Mouse (Mus musculus) gastrocnemius, postnatal 10 days (tissue): ENCODE measurements around the gene Map4k4. TPM values are rescaled to one million over a fixed set of nuclear protein-coding genes. Genes with fewer than 3 reads are reported as not detected.
A peak's percentile ranks its signal among the peaks of the same experiment; 100 is the strongest.

Source experiments
- DNase-seq: peaks from one replicate; pipeline ENCODE4 v3.0.0; 2021; ENCODE audit warnings: mixed read lengths
- long read RNA-seq, 2 experiments: library from polyadenylated mRNA; stranded (forward); transcript quantifications; one replicate each; pipeline ENCODE4 v2.0.0; 2021
- total RNA-seq, 2 experiments: library from RNA; stranded (reverse); gene quantifications; 2 replicates each; pipeline ENCODE4 v1.2.3; 2021

Map4k4 gene
- 100 to 1,000 TPM in 1 of 2 experiments, 10 to 100 TPM in 1; 87.8 to 121 TPM for total RNA-seq
- long read RNA-seq, experiment 1, partial matches to known transcripts: 2 of 39 reads
- long read RNA-seq, experiment 1, other reads (novel, unspliced or antisense): 37 of 39 reads
- long read RNA-seq, experiment 2, partial matches to known transcripts: 1 of 23 reads
- long read RNA-seq, experiment 2, other reads (novel, unspliced or antisense): 22 of 23 reads

DNA sequence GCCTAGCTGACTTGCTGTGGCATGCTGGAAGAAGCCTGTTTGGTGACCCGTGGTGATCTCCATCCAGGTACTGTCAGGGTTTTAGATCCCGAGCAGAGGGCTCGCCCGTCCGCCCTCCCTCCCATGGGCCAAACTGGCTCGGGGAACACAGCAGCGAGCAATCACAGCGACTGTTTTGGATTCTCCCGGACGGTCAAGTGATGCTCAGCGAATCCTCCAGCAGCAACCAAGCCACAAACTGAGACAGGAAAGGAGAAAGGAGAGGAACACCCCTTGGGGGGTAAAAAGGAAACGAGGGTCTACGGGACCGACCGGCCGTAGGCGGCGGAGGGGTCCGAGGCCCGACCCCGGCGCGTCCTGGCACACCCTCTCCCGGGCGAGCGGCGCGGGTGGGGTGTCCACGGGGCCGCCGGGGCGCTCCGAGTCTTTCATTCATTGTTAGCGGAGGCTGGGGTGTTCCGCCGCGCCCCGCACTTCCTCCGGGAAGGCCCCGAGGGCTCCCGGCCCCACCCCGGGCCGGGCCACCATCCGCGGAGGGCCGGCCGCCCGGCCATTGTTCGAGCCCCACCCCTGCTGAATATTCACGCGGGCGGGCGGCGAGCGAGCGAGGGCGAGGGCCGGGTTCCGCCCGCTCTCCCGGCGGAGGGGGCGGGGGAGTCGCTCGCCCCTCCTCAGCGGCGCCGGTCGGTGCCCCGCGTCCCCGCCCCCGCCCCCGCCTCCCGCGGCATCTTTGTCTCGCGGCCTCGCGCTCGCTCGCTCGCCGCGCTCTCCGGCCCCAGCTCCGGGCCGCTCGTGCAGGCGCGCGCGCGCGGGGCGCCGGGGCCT lies at the start of gene Map4k4:
Map4k4 (plus strand) TSS at position 733 of the 825 bp plus-strand sequence.
- DNase-seq: peak; percentile 74

DNA sequence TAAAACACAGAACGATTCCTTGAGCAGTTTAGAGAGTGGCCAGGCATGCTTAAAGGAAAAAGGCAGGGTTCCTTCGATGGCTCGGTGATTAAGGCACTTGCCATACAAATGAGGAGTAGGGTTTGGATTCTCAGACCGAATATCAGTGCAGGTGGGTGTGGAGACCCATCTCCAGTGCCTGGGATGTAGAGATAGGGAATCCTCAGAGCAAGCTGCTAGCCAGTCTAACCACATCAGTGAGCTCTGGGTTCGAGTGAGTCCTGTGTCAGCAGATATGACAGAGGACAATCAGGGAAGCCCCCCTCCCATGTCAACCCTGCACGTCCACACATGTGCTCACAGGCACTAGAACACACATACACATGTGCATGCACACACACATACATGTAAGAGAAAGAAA lies 44.8 kb upstream of the Map4k4 start:
- DNase-seq: no peak

DNA sequence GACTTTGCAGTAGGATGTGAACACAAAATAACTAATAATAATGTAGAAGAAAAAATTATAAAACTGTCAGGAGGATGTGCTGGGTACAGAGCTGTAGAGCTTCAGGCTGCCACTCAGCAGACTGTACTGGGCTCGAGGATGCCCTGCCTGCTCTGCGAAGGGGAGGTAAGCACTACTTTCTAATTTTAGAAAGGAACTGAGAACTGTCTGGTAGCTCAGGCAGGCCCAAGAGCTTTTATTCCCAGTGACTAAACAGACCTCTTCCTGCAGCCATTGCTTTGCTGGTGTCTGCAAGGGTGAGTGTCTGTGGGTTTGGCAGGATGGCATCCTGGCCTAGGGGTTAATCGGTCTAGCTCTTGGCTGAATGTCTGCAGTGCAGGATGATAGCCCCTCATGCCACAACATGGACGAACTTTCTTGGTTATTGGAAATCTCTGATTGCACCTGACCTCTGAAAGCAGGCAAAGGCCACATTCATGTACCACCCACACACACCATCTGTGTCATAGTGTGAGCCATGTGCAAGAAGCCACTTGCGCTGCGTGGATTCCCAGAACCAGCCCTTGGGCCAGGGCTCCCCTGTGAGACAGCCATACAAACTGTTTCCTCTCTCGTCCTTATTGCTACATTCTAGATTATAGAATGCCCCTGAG lies 43.8 kb upstream of the Map4k4 start:
- DNase-seq: no peak

DNA sequence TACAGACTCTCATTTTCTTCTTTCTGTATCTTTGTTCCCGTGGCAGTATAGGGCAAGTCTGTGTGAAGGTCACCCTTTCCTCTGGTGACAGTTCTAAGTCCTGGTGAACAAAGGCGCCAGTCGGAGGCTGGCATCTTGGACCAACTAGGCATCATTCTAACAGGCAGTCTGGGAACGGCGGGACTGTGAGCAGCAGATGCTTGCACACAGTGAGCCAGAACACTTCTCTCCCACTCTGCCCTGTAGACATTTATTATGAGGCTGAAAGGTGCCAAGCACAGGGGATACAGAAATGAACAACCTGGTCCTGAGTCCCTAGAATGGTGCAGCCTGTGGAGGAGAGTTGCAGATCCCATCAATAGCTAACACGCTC lies 43.3 kb upstream of the Map4k4 start:
- no peak for DNase-seq

DNA sequence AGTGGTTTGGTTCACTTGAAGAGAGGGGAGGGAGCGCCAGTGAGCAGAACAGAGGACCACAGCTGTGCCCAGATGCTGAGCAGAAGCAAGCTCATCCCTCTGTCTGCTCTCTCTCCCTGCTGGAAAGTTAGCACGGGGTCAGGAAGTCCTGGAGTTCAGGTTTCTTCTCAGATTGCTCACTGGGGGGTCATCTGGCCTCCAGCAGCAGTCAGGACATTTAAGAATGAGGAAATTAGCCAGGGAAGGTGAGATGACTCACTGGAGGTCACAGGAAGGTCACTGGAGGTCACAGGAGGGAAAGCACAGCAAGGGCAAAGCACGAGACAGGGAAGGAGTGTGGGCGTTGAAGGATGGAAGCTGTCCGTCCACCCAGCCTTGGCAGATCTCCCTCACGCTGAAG lies 41.5 kb upstream of the Map4k4 start:
- no peak for DNase-seq

DNA sequence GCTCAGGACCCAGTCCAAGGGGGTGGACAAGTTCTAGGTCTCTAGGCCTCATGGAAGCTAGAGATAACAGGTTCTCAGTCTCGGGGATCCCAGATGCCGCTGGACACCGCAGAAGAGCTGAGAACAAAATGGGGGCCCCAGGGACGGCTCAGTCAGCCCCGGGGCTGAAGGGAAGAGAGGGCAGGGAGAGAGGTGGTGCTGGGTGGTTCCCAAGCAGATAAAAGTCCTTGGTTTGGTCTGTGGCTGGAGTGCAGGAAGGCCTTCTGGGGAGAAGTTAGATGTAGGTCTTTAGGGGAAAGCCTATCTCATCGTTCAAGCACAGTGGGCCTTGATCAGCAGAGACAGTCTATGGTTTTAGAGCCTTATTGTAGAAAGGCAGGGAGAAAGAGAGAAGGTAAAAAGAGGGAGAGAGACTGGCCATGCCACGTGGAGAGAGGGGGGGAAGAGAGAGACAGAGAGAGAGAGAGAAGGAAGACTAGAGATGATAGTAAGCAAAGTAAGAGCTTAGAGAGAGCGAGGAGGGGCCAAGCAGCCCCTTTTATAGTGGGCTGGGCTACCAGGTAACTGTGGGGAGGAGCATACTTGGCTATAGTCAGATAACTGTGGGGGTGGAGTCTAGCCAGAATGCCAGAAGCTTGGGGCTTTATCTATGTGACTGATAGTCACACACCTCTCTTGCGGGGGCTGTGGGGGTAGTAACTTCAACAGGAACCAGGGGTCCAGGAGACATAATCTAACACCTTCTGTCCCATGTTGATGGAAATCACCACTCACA lies 34.2 kb upstream of the Map4k4 start:
- DNase-seq: no peak

DNA sequence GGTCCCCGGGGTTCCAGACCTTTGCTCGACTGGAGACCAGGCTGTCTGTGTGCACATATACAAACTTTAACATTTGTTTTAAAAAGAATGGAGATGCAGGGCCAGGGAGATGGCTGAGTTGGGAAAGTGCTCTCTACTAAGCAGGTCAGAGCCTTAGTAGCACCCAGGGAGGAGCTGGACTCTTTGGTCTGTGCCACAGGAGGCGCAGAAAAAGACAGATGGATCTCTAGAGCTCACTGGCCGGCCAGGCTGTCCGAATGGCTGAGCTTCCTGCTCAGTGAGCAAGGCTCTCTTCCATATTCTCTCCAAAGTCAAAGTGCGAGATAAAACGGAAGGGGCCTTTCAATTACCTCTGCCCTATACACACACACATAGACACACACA lies 33.6 kb upstream of the Map4k4 start:
- DNase-seq: no peak

DNA sequence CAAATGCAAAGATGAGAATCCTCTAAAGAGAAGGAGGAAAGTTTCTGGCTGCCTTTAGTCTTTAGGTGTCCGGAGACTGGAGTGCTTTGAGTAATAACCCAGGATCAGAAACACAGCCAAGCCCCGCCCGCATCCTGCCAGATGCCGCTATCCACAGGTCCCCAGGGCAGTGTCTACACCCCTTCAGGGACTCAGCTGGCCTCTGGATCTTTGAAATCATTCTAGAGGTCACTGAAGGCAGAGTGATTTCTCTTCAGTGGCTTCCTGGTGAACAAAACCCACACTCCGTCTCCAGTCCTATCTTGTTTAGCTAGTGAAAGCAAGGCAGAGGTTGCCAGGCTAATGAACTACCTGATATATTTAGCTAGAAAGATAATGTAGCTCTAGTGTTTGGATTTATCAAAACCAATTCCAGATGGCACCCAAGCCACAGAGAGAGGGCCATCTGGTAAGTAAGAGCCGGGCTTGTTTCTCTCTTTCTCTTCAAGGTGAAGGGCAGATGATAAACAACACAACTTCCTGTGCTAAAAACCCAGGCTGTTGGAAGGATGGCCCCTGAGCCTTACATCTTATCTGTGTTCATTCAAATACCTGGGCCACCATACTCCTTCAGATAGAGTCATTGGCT lies 32.6 kb upstream of the Map4k4 start:
- DNase-seq: peak; percentile 50

DNA sequence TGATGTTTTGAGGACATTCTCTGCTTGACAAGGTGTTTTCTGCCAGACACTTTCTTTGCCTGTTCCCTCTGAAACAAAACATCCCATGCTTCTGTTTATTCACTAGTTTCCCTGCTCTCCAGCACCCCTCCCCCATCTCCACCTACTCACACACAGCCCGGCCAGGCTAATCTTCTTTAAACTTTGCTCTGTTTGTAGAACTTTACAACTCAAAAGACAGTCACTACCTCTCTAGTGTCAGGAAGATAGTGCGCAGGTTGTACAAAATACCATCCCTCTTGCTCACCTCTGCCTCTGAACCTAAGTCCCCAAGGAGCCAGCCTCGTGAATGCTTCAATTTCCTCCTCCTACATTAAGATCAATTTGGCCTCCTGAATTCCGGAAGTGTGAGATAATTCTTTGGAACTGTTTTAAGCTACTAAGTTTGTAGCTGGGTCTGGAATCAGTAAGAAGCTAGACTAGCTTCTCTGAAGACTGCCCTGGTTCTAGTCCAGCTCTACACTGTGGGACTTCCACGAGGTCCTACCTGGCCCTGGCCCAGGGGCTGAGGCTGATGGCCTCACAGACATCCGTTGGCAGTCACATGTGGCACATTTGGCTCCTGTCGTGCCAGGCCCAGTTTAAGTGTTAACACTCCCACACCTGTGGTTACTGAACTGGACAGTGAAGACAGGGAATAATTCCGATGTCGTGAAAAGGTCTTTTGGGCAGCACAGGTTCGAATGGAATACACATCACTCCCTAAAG lies 31.7 kb upstream of the Map4k4 start:
- DNase-seq: peak; percentile 30

DNA sequence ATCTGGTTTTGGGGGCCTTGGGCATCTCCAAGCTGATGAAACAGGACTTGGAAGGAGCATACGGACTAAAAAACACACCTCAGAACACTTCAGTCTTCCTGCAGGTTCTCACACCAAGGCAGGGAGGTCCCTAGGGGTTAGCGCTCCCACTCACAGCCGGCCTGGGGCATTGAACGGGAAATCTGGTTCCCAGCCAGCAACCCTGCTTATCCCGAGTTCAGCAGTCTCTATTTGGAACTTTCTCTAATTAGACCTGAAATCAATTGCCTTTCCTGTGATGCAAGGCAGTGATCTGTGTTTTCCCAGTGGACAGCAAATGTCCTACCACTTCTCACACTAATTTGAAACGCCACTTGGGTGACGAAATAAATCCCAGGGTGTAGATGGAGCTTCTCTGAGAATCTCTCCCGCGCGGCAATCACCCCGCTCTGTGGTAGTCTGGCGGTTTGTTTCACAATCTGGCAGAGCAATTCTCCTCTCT lies 31.0 kb upstream of the Map4k4 start:
- peak; percentile 37 for DNase-seq

DNA sequence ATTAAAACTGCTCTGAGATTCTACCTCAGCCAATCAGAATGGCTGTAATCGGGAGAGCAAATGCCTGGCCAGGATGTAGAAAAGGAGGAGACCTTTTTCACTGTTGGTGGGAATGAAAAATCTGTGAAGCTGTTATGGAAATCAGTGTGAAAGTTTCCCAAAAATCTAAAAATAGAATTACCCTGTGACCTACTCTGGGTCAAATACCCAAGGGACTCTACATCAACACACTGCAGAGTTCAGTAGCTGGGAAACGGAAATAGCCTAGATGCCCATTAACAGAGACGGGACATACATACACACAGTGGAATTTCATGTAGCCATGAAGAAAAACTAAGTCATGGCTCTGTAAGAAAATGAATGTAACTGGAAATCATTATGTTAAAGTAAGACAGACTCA lies 22.7 kb upstream of the Map4k4 start:
- DNase-seq: no peak

DNA sequence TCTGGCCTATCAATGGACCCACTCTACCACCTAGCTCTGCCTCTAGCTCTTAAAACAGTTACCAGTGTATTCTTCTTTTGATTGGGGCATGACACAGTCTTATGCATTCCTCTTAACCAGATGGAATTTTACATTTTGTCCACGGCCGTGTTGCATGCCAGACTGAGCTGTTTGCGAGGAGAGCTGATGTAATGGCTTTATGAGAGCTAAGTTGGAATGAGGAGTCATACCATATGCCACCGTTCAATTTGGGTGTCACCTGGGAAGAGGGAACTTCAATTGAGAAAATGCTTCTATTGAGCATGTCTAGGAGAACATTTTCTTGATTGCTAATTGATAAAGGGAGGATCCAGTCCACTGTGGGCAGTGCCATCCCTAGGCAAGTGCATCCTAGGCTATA lies 18.2 kb upstream of the Map4k4 start:
- DNase-seq: no peak

DNA sequence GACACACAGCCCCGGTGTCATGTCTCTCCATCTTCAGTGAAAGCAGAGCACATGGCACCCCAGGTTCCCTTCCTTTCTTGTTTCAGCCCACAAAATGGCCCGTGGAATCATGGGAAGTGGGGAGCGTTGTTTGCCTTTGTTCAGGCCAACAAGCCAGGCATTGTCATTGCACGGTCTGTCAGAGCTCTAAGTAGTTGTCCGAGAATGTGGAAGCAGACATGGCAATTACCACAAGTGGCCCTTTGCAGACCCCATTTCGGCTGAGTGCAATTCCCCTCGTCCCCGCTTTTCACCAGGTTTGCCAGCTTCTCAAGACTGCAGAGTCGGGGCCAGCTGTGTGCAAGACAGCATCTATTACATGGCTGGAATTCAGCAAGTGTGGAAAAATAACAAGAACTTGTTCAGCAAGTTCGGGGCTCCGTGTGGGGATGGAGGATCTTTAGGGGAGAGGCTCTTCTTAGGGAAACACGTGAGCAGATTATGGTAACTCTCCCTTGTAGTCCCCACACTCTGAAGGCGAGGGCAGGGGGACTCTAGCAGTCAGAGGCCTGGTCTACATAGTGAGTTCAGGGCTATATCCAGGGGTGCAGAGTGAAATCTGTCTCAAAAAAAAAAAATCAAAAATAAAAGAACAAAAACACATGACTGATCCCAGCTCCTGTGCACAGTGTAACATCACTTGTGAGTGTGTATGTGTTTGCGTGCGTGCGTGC lies 15.8 kb upstream of the Map4k4 start:
- no peak for DNase-seq

DNA sequence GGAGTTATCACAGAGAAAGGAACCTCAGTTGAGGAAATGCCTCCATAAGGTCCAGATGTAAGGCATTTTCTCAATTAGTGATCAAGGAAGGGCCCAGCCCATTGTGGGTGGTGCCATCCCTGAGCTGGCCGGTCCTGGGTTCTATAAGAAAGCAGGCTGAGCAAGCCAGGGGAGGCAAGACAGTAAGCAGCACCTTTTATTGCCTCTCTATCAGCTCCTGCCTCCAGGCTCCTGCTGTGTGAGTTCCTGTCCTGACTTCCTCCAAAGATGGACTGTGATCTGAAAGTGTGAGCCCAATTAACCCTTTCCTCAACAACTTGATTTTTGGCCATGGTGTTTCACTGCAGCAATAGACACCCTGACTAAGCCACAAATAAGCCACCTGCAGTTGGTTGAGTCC lies 12.7 kb upstream of the Map4k4 start:
- DNase-seq: no peak

DNA sequence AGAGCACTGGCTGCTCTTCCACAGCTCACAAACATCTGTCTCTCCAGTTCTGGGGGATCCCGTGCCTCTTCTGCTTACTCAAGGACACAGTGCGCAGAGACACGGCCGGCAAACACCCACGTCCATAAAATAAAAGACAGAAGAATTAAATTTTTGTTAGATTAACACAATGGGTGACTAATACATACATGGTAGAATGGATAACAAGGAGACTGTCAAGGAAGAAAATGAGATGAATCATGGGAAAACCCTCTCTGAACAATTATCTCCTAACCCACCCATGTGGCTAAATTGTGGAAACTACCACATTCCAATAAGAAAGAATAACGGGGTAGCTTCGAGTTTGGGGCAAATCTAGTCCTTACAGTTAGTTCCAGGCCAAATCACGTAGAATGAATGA lies 11.3 kb upstream of the Map4k4 start:
- no peak for DNase-seq

DNA sequence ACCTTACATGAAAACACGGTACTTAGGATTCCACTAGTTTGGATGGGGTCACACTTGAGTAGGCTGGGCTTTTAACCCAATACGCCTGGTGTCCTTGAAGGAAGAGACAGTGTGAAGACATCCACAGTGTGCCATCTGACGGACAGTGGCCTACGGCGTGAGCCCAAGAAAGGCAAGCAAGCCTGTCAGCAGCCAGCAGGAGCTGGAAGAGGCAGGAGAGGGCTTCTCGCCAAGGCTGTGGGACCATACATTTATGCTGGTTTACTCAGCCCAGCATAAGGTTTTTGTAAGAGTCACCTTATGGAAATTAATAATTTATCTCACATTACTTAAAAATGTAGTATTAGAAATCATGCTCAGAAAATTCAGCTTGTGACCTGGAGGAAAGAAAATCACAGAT lies 10.7 kb upstream of the Map4k4 start:
- no peak for DNase-seq

DNA sequence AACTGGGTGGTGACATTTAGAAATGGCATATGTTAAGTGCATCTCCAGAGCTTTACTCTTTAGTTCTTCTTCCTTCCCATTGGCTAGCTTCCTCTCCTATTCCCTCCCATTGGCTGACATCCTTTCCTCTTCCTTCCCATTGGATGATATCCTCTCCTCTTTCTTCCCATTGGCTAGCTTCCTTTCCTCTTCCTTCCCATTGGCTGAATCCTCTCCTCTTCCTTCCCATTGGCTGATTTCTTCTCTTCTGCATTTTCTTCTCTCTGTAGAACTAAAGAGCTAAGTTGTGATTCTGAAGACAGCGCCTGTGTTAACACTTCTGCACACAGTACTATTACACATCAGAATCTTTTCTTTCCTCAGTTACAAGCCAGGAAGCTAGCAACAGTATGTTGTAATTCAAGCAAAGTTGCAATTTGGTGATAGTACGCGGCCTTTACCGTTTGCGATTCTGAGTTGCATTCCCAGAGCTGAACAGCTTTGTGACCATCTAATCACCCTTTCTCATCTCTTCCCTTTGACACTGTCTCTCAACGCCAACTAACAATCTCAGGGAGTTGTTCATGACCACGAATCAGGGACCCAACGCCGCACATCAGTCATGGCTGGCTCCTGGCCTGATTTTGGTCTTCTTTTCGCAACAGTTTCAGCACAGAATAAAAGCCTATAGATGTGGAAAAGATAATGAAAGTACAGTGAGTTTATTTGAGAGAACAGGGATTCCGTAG lies 7.4 kb upstream of the Map4k4 start:
- DNase-seq: no peak

DNA sequence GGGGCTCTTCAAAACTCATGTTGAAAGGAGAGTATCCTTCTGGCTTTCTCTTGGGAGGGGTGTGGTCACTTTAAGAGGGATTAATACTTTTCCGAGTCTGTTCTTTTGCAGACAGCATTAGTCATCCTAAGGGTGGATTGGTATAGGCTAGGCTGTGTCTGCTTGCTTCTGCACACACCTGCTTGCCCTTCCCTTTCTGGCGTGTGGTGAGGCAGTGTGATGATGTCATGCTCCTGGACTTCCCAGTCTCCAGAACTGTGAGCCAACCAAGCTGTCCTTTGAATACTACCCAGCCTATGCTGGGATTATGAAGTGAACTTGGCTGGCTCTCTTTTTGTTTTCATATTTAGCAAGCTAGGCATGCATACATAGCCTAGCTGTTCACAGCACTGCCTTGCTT lies 5.6 kb upstream of the Map4k4 start:
- DNase-seq: no peak

DNA sequence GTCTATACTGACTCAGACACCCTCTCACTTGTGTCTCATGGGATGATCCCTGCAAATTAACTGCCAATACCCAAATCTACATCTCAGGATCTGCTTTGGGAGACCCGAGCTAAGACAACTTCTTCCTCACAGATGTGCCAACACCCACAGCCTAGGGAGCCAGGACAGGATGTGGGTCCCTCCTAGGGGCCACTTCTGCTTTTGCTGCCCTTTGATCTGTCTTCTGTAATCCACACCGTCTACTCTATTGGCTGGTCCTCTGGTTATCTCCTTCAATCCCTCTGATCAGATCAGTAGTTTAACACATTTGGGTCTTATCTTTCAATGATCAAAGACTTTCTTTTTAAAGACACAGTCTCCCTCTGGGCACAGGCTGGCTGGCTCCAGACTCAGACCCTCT lies 5.2 kb upstream of the Map4k4 start:
- DNase-seq: no peak

DNA sequence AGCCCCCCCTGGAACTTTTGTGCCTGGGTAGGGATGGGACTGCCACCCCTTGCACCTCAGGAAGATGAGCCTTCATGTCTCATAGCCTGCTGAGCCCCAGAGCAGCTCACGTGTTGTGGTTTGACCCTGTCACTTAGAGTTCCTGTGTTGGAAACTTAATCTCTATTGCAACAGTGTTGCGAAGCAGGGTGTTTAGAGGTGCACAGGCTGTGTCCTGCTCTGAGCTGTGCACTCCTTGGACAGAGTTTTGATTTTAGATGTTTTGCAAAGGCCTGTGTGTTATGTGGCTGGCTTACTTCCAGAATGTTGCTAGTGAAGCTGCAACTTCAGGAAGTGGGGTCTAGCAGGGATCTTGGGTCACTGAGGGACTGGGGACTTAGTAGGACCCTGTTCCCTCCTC lies 4.1 kb upstream of the Map4k4 start:
- no peak for DNase-seq
